Mouse (Mus musculus) B cell, adult 2 months (primary cell): Measurements from ENCODE around the gene Zranb3.

Source experiments
- DNase-seq, 2 experiments: peaks; one replicate each; pipeline ENCODE4 v3.0.0; 2022

Gene Zranb3

GRCm38 (mm10) chr1:127933405-127933804 lies 169.4 kb downstream of the Zranb3 start:
- DNase-seq = no peak

- DNase-seq = no peak
Observed at GRCm38 (mm10) chr1:127915802-127916201, 187.0 kb downstream of the Zranb3 start.

- DNase-seq = no peak
Observed at GRCm38 (mm10) chr1:127915316-127915715, 187.5 kb downstream of the Zranb3 start.

- DNase-seq = no peak
Observed at GRCm38 (mm10) chr1:127913116-127913515, 189.7 kb downstream of the Zranb3 start.

- no peak for DNase-seq
Observed at GRCm38 (mm10) chr1:127904774-127905385, 198.0 kb downstream of the Zranb3 start.
